Mouse (Mus musculus) testis, adult 2 months (tissue): ENCODE measurements around the gene Rasgef1b. TPM values are rescaled to one million over a fixed set of nuclear protein-coding genes. Genes with fewer than 3 reads are reported as not detected.

Experiments used
- H3K27ac ChIP-seq: fragments of 200-500 bp; 2 replicates; pipeline ENCODE4 v1.5.1; 2012; ENCODE audit warnings: low read depth, low read length; ENCODE audit not compliant: control insufficient read depth, insufficient read depth
- H3K27me3 ChIP-seq: fragments of 200-500 bp; 2 replicates; pipeline ENCODE4 v1.6.1; 2012; ENCODE audit warnings: mild to moderate bottlenecking, low read length, moderate library complexity; ENCODE audit not compliant: control insufficient read depth, insufficient read depth
- H3K36me3 ChIP-seq: fragments of 200-500 bp; 2 replicates; pipeline ENCODE4 v1.6.1; 2012; ENCODE audit warnings: mild to moderate bottlenecking, low read length; ENCODE audit not compliant: control insufficient read depth, insufficient read depth
- H3K4me1 ChIP-seq: fragments of 200-500 bp; 2 replicates; pipeline ENCODE4 v1.6.1; 2012; ENCODE audit warnings: low read length; ENCODE audit not compliant: control insufficient read depth, insufficient read depth
- H3K4me3 ChIP-seq: fragments of 200-500 bp; 2 replicates; pipeline ENCODE4 v1.5.1; 2012; ENCODE audit warnings: low read depth, mild to moderate bottlenecking, low read length, moderate library complexity, mixed read lengths; ENCODE audit not compliant: control insufficient read depth
- CTCF ChIP-seq: fragments of 200-500 bp; IDR thresholded peaks from 2 replicates; pipeline ENCODE4 v1.5.1; 2012; ENCODE audit warnings: low read depth, mild to moderate bottlenecking, inconsistent platforms, low read length, moderate library complexity; ENCODE audit not compliant: control insufficient read depth, insufficient read depth, insufficient replicate concordance
- POLR2A ChIP-seq: fragments of 200-500 bp; IDR thresholded peaks from 2 replicates; pipeline ENCODE4 v1.6.1; 2012; ENCODE audit warnings: low read depth, mild to moderate bottlenecking, inconsistent platforms, low read length, moderate library complexity; ENCODE audit not compliant: control insufficient read depth
- polyA plus RNA-seq: library from polyadenylated mRNA; depleted of rRNA; stranded (reverse); fragments of >200 nt; gene quantifications from 2 replicates; pipeline ENCODE4 v1.2.3, GENCODE M21; 2012

Rasgef1b gene
- polyA plus RNA-seq, 1 experiment = 3.2 TPM

- H3K27ac ChIP-seq = no peak overlapping the region
- H3K27me3 ChIP-seq = no peaks in the 10 kb centered on the region
- TF ChIP-seq POLR2A (no peak), CTCF (no peak)
- no peaks in the 10 kb centered on the region for H3K4me1 ChIP-seq
- no peaks in the 10 kb centered on the region for H3K36me3 ChIP-seq
- H3K4me3 ChIP-seq = no peak overlapping the region
Measured at GRCm38 (mm10) chr5:99487009-99487858, 241.6 kb downstream of the Rasgef1b start.

- H3K27me3 ChIP-seq = no peaks in the 10 kb centered on the region
- no peak overlapping the region for H3K4me3 ChIP-seq
- no peak overlapping the region for H3K27ac ChIP-seq
- 0 out of 2 replicates have a peak, but pooled peaks cover 3% of the 10 kb centered on the region for H3K4me1 ChIP-seq
- H3K36me3 ChIP-seq = no peaks in the 10 kb centered on the region
- TF ChIP-seq POLR2A (no peak), CTCF (no peak)
Measured at GRCm38 (mm10) chr5:99483162-99483561, 245.7 kb downstream of the Rasgef1b start.

- TF ChIP-seq POLR2A (no peak), CTCF (no peak)
- no peaks in the 10 kb centered on the region for H3K27me3 ChIP-seq
- no peaks in the 10 kb centered on the region for H3K36me3 ChIP-seq
- 0 out of 2 replicates have a peak, but pooled peaks cover 3% of the 10 kb centered on the region for H3K4me1 ChIP-seq
- H3K4me3 ChIP-seq = no peak overlapping the region
- H3K27ac ChIP-seq = no peak overlapping the region
Measured at GRCm38 (mm10) chr5:99482524-99482923, 246.3 kb downstream of the Rasgef1b start.

GRCm38 (mm10) chr5:99482016-99482415 lies 246.8 kb downstream of the Rasgef1b start:
- TF ChIP-seq POLR2A (no peak), CTCF (no peak)
- H3K4me3 ChIP-seq = no peak overlapping the region
- H3K36me3 ChIP-seq = no peaks in the 10 kb centered on the region
- 0 out of 2 replicates have a peak, but pooled peaks cover 3% of the 10 kb centered on the region for H3K4me1 ChIP-seq
- no peak overlapping the region for H3K27ac ChIP-seq
- no peaks in the 10 kb centered on the region for H3K27me3 ChIP-seq

DNA sequence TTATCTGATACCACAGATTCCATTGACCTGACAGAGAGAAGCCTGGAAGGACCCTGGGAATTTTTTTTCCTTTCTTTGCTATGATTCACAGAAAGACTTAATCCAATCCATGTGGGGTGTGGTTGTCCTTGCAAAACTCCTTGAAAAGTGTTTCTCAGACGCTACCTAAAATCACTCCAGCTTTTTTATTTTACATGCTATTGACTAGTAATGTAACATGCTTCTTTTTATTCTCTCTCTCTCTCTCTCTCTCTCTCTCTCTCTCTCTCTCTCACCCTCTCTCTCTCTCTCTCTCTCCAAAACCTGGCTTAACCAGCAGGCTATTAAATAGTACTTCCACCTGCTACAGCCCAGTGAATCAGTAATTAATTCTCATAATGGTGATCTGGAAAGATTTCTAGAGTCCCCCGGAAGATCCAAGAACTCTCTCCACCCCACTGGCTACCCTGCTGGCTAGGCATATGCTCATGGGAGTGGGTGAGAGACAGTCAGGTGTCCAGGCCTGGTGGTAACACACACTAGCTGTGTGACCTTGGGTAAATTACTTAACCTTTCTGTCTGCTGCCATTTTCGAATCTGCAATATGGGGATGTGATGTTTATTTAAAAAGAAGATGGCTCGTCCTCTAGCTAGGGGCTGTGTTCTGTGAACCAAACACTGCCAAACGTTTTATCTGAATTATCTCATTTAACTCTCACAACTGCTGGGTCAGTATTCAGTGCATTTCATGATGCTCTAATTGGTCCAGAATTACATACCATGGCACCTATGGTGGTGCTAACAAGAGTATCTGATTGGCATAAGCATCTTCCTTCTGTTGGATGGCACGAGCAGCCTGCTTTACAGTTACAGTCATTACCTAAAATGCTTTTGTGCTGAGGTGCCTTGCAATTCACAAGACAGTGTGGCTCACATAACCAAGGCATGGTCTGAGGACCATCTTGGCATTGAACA lies 248.5 kb downstream of the Rasgef1b start:
- Histone ChIP-seq H3K36me3 (no peaks in the 10 kb centered on the region), H3K27me3 (no peaks in the 10 kb centered on the region), H3K27ac (no peak overlapping the region), H3K4me3 (no peak overlapping the region), H3K4me1 (0 out of 2 replicates have a peak, but pooled peaks cover 3% of the 10 kb centered on the region)
- no peak for TF ChIP-seq CTCF
- TF ChIP-seq POLR2A = no peak

DNA sequence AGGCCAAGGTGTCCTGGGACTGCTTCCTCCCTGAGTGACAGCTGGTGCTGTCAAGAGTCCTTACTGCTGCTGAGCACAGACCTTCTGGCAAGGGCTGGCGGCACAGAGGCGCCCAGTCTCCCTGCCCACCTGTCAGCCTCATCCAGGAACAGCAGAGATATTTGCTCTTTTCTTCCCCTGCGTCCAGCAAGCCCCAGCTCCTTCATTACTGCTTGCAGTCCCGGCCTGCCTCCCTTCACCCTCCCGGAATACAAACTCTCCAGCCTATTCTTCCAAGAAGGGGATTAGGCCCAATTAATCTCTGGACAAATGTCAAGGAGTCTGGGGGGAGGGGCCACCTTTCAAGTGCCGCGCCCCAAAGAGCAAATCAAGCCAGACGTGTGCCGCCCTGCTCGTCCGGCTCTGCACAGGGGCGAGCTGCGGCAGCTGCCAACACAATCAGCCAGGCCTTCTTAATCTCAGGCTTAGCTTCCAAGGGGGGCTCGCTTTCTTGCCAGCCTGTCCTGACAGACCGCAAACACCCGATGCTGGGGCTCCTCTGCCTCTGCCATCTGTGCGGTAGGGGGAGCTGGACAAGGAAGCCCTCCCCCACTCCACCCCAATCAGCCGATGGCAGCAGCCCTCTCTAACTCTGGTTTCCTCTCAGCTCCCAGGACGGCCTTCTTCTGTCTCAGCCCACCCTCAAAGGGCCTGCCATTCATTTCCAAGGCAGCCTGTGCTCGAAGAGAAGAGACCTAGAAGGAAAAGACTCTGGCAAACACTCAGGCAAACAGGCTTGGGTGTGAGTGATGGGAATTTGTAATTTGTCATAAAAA lies 249.4 kb downstream of the Rasgef1b start:
- Histone ChIP-seq H3K27ac (no peak overlapping the region), H3K4me1 (0 out of 2 replicates have a peak, but pooled peaks cover 3% of the 10 kb centered on the region), H3K27me3 (no peaks in the 10 kb centered on the region), H3K4me3 (no peak overlapping the region), H3K36me3 (no peaks in the 10 kb centered on the region)
- TF ChIP-seq CTCF (no peak), POLR2A (no peak)

- no peak overlapping the region for H3K4me3 ChIP-seq
- no peak overlapping the region for H3K27ac ChIP-seq
- H3K36me3 ChIP-seq = no peaks in the 10 kb centered on the region
- TF ChIP-seq CTCF (no peak), POLR2A (no peak)
- 0 out of 2 replicates have a peak, but pooled peaks cover 3% of the 10 kb centered on the region for H3K4me1 ChIP-seq
- no peaks in the 10 kb centered on the region for H3K27me3 ChIP-seq
Measured at GRCm38 (mm10) chr5:99478716-99479115, 250.1 kb downstream of the Rasgef1b start.
